In genomic region chr7:110774077-110774476, GRCm38 (mm10) we compare ENCODE assay signal across 8 mouse cellular contexts. TPM values are rescaled to one million over a fixed set of nuclear protein-coding genes. Genes with fewer than 3 reads are reported as not detected.
DNase-seq lines count a peak whose midpoint lies in the region; ATAC-seq and TF ChIP-seq lines count a peak whose summit lies in the region.

No protein-coding gene starts in this region.

- peaks cover 81% of the 10 kb centered on the region for H3K79me2 ChIP-seq in macrophage (ENCODE audit: inconsistent target)

- peak; percentile 75 for ATAC-seq in forebrain, postnatal 0 days
- peak; percentile 8; the same call in 1 of the 2 replicates for ATAC-seq in intestine, embryonic 15.5 days

- no peak overlapping the region for H3K9ac ChIP-seq in forebrain, postnatal 0 days
- peak overlapping the region; percentile 29 for H3K9ac ChIP-seq in intestine, embryonic 15.5 days

- TF ChIP-seq POLR2A in bone marrow macrophage, adult 2 months (IDR thresholded peaks at IDR 0.05; ENCODE audit: borderline replicate concordance, low read depth, low read length) = no peak

- peak overlapping the region; percentile 57 for H3K4me3 ChIP-seq in bone marrow macrophage, adult 2 months (ENCODE audit: insufficient read depth, low read length)
- no peak overlapping the region for H3K4me3 ChIP-seq in forebrain, postnatal 0 days (ENCODE audit: low read depth, low read length)
- H3K4me3 ChIP-seq in intestine, embryonic 15.5 days (replicated peaks) = no peak overlapping the region
- peak overlapping the region; percentile 36 for H3K4me3 ChIP-seq in macrophage (ENCODE audit: inconsistent target)

- H3K4me2 ChIP-seq in forebrain, postnatal 0 days (ENCODE audit: low read depth) = peak overlapping the region; percentile 8; the same call in 1 of the 2 replicates
- peak overlapping the region; percentile 25; the same call in 1 of the 2 replicates for H3K4me2 ChIP-seq in intestine, embryonic 15.5 days (replicated peaks)

- peak; percentile 48 to 50 for DNase-seq in left cerebral cortex, postnatal 10 days (ENCODE audit: extremely low spot score in 1 of 2, low spot score in 2 of 2)
- no peak for DNase-seq in left cerebral cortex, adult 8-10 months (ENCODE audit: low spot score in 2 of 2)
- DNase-seq in forebrain, postnatal 0 days = peak; percentile 58
- no peak for DNase-seq in B cell, adult 2 months
- DNase-seq in ovary, adult 18-20 months (ENCODE audit: low spot score) = no peak

- no peaks in the 10 kb centered on the region for H3K27me3 ChIP-seq in forebrain, postnatal 0 days (ENCODE audit: insufficient read depth, low read length)
- peaks cover 2% of the 10 kb centered on the region; the same call in 1 of the 2 replicates for H3K27me3 ChIP-seq in intestine, embryonic 15.5 days (replicated peaks)

- H3K27ac ChIP-seq in bone marrow macrophage, adult 2 months (ENCODE audit: insufficient read depth, low read depth, low read length) = peak overlapping the region; percentile 92
- peak overlapping the region; percentile 66 for H3K27ac ChIP-seq in forebrain, postnatal 0 days (ENCODE audit: low read depth, low read length)
- peak overlapping the region; percentile 52; the same call in 1 of the 2 replicates for H3K27ac ChIP-seq in intestine, embryonic 15.5 days
- H3K27ac ChIP-seq in macrophage = peak overlapping the region; percentile 91

- 45% methylated on average over 1 of the region's 1 CpGs for whole genome bisulfite sequencing in forebrain, postnatal 0 days
- 74% methylated on average over 1 of the region's 1 CpGs for WGBS in intestine, embryonic 15.5 days
- WGBS in macrophage (ENCODE audit: missing documents) = 90% methylated on average over 1 of the region's 1 CpGs

- H3K36me3 ChIP-seq in forebrain, postnatal 0 days (ENCODE audit: insufficient read depth) = 0 out of 2 replicates have a peak, but pooled peaks cover 3% of the 10 kb centered on the region
- no peaks in the 10 kb centered on the region for H3K36me3 ChIP-seq in intestine, embryonic 15.5 days
- peaks cover 9% of the 10 kb centered on the region; the same call in 1 of the 2 replicates for H3K36me3 ChIP-seq in macrophage (ENCODE audit: inconsistent target)

- no peaks in the 10 kb centered on the region for H3K9me3 ChIP-seq in forebrain, postnatal 0 days (ENCODE audit: low read length)
- H3K9me3 ChIP-seq in intestine, embryonic 15.5 days = no peaks in the 10 kb centered on the region

- intact Hi-C loops in left cerebral cortex, postnatal 10 days (cut with DNase I) = no loop called here

- H3K4me1 ChIP-seq in bone marrow macrophage, adult 2 months (ENCODE audit: control insufficient read depth, insufficient read depth, low read length) = peaks cover 61% of the 10 kb centered on the region
- H3K4me1 ChIP-seq in forebrain, postnatal 0 days (ENCODE audit: insufficient read depth) = peaks cover 11% of the 10 kb centered on the region; the same call in 1 of the 2 replicates
- H3K4me1 ChIP-seq in intestine, embryonic 15.5 days (replicated peaks) = peaks cover 12% of the 10 kb centered on the region

- TF ChIP-seq CTCF in bone marrow macrophage, adult 2 months (IDR thresholded peaks at IDR 0.05; ENCODE audit: low read depth, low read length) = no peak
- no peak for TF ChIP-seq CTCF in forebrain, postnatal 0 days (IDR thresholded peaks at IDR 0.05; ENCODE audit: low read depth)

RNA-seq across cellular contexts. Expression of gene Ampd3, which starts 6.1 kb away (rescaled TPM):
- total RNA-seq in left cerebral cortex, postnatal 10 days (2021) = 10 to 100 TPM; 23.4 to 28.3 TPM
- 10 to 100 TPM; 22.9 to 33.5 (median 29.5) TPM for total RNA-seq in left cerebral cortex, adult 8-10 months (2022)
- 43.3 and 44.5 TPM in 2 replicates for polyA plus RNA-seq in bone marrow macrophage, adult 2 months (2012; ENCODE audit: insufficient read depth, insufficient read length, missing spikeins)
- 9.9 and 11.0 TPM in 2 replicates for total RNA-seq in forebrain, postnatal 0 days (2014; rRNA removed)
- polyA plus RNA-seq in forebrain, postnatal 0 days (2015; fragmentation: Nextera tagmentation; extraction: Ambion mirVana) = 4.8 and 8.6 TPM in 2 replicates
- 4.1 and 4.8 TPM in 2 replicates for polyA plus RNA-seq in intestine, embryonic 15.5 days (2015; fragmentation: Nextera tagmentation; extraction: Ambion mirVana)
- 100 to 1,000 TPM in 16 of 26 experiments, 10 to 100 TPM in 10; 73.4 to 834 (median 156) TPM for total RNA-seq in macrophage (2018; cell fraction: chromatin; rRNA removed)
- total RNA-seq in macrophage (2018; cell fraction: cytosol; rRNA removed) = 100 to 1,000 TPM in 4 of 26 experiments, 10 to 100 TPM in 22; 22.3 to 172 (median 30.3) TPM
- 100 to 1,000 TPM in 15 of 26 experiments, 10 to 100 TPM in 11; 35.2 to 511 (median 111) TPM for total RNA-seq in macrophage (2018; cell fraction: nucleus; rRNA removed)
- polyA plus RNA-seq in macrophage (2018) = 28.1 to 43.7 TPM (median 33.5 TPM) in 3 replicates

Comparison
In these comparisons a context has a peak if more than half of its experiments do, and no peak if none do; other contexts are left out.
1. DNase-seq: peak in left cerebral cortex, postnatal 10 days (2 of 2) and forebrain, postnatal 0 days (single experiment); none in left cerebral cortex, adult 8-10 months (0 of 2), B cell, adult 2 months (0 of 2) and ovary, adult 18-20 months (single experiment).
2. H3K4me3 ChIP-seq: peak in bone marrow macrophage, adult 2 months (single experiment) and macrophage (single experiment); none in forebrain, postnatal 0 days (single experiment) and intestine, embryonic 15.5 days (single experiment).
3. Peak in every context shown above with its lines, with median percentiles within 50 percentile points of each other: H3K27ac ChIP-seq.